Mouse (Mus musculus) frontal cortex, postnatal 36 days (tissue): ENCODE data around the gene Gdpd4.

Experiments used
- DNase-seq, 2 experiments: peaks; one replicate each; pipeline ENCODE4 v3.0.0; 2022; ENCODE audit warnings: low spot score in 2 of 2

Gdpd4 gene

GRCm38 (mm10) chr7:97919742-97920141 lies at the start of gene Gdpd4:
Gene Gdpd4 (plus strand): TSS chr7:97919955.
- DNase-seq = no peak

- peak in 1 of 2 experiments; percentile 35 for DNase-seq
These were observed 47.4 kb upstream of the Gdpd4 start for GRCm38 (mm10) chr7:97872396-97872795.

GRCm38 (mm10) chr7:97873317-97873716 lies 46.4 kb upstream of the Gdpd4 start:
- DNase-seq = no peak

- no peak for DNase-seq
These were observed 41.8 kb upstream of the Gdpd4 start for GRCm38 (mm10) chr7:97877846-97878538.

GRCm38 (mm10) chr7:97911646-97912045 lies 8.1 kb upstream of the Gdpd4 start:
- DNase-seq = peak; percentile 8 to 39

GRCm38 (mm10) chr7:97914833-97915516 lies 4.8 kb upstream of the Gdpd4 start:
- peak in 1 of 2 experiments; percentile 59 for DNase-seq

- no peak for DNase-seq
These were observed 6.1 kb downstream of the Gdpd4 start for GRCm38 (mm10) chr7:97925819-97926218.

GRCm38 (mm10) chr7:97926978-97927377 lies 7.2 kb downstream of the Gdpd4 start:
- DNase-seq = no peak

GRCm38 (mm10) chr7:97944485-97944884 lies 24.7 kb downstream of the Gdpd4 start:
- DNase-seq = no peak

GRCm38 (mm10) chr7:97972486-97972885 lies 52.7 kb downstream of the Gdpd4 start:
- DNase-seq = no peak

- peak; percentile 58 to 75 for DNase-seq
These were observed 57.7 kb downstream of the Gdpd4 start for GRCm38 (mm10) chr7:97977463-97977862.

- no peak for DNase-seq
These were observed 64.5 kb downstream of the Gdpd4 start for GRCm38 (mm10) chr7:97984108-97984834.

GRCm38 (mm10) chr7:98002617-98003016 lies 82.9 kb downstream of the Gdpd4 start:
- DNase-seq = no peak

- DNase-seq = no peak
These were observed 128.5 kb downstream of the Gdpd4 start for GRCm38 (mm10) chr7:98048101-98048824.

GRCm38 (mm10) chr7:98051980-98052379 lies 132.2 kb downstream of the Gdpd4 start:
- DNase-seq = peak; percentile 7 to 23

- DNase-seq = no peak
These were observed 134.7 kb downstream of the Gdpd4 start for GRCm38 (mm10) chr7:98054461-98054860.

- DNase-seq = no peak
These were observed 135.2 kb downstream of the Gdpd4 start for GRCm38 (mm10) chr7:98054942-98055341.

GRCm38 (mm10) chr7:98066229-98066628 lies 146.5 kb downstream of the Gdpd4 start:
- no peak for DNase-seq

GRCm38 (mm10) chr7:98071620-98072019 lies 151.9 kb downstream of the Gdpd4 start:
- DNase-seq = peak; percentile 70 to 74

GRCm38 (mm10) chr7:98077453-98077852 lies 157.7 kb downstream of the Gdpd4 start:
- DNase-seq = no peak

GRCm38 (mm10) chr7:98082376-98082775 lies 162.6 kb downstream of the Gdpd4 start:
- DNase-seq = no peak
